Mouse (Mus musculus) kidney, postnatal 4 days (tissue): Measurements from ENCODE around the gene Mapt.
"Not testable (repeated sequence)": the region's sequence is repeated elsewhere in the genome, so short reads cannot be mapped to it uniquely, and the experiment has no call there.

ENCODE experiments used
- DNase-seq, 2 experiments: peaks; one replicate each; pipeline ENCODE4 v3.0.0; 2021; ENCODE audit warnings: mixed read lengths in 2 of 2

The Mapt gene

DNA sequence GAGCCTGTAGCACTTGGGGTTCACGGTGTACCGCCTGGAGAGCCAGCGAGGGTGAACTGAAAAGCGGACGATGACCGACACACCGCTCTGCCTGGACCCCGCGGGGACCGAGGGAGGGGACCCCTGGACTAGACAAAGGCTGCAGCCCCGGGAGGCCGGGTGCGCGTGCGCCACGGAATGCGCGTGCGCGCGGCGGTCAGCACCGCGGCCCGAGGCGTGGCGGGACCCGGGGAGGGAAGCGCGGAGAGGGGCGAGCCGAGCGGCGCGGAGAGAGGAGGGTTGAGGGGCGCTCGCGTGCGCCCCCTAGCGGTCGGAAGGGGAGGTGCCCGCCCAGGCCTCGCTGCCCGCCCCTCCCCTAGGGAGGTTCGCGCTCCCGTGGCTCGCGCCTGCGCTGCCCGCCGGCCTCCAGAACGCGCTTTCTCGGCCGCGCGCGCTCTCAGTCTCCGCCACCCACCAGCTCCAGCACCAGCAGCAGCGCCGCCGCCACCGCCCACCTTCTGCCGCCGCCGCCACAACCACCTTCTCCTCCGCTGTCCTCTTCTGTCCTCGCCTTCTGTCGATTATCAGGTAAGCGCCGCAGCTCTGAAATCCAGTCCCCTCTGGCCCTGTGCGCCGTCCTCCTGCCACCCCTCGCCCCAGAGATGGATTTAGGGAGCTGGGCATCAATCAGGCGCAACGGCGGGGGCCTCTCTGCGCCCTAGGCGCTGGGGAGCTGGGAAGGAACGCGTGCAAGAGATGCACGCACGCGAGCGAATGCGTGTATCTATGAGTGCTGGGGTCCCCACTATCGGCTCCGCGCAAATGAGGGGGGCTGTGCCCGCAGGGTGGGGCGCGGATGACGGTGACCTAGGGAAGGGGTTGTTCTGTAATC lies at the start of gene Mapt:
Mapt (plus strand) TSS at position 350 of the 871 bp plus-strand sequence.
- peak; percentile 87 to 92 for DNase-seq

DNA sequence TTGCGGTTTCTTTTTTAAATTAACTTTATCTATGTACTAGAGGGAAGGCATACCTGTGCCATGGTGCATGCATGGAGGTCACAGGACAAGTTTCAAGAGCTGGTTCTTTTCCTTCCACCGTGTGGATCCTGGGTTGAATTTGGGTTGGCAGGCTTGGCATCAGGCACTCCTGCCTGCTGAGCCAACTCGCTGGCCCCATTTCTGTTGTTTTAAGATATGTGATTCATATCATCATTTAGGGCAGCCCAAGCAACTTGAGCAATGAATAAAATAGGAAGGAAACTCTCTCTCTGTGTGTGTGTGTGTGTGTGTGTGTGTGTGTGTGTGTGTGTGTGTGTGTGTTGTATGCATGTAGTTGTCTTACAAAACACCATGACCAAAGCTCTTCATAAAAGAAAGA lies 49.0 kb upstream of the Mapt start:
- no peak for DNase-seq

DNA sequence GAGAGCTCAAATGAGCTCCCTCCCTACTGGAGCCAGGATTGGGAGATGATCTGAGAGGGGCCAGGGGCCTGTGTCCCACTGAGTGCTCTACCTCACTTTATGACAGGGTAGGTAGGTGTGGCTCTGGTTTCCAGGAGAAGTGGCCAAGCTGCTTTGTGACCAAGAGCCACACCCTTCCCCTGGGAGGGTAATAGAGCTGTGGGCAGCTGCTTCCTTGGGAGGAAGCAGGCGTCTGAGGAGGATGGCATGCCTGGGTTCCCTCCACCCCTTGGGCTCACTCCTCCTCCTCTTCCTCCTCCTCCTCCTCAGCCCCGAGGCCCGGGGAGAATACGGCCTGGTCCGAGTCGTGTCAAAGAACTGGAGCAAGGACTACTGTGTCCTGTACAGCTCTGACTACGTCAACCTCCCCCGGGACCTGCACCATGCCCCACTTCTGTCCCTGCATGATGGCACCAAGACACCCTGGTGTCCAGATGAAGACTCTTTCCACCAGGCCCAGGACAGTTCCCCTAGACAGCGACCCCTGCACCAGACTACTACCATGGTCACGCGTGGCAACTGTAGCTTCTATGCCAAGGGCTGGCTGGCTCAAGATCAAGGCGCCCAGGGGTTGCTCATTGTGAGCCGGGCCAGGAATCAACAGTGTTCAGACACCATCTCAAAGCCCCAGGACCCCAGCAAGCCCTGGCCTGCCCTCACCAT lies 44.9 kb upstream of the Mapt start, which contains the start of gene Sppl2c:
Sppl2c (plus strand) TSS at position 193 of the 702 bp plus-strand sequence.
- DNase-seq = no peak

DNA sequence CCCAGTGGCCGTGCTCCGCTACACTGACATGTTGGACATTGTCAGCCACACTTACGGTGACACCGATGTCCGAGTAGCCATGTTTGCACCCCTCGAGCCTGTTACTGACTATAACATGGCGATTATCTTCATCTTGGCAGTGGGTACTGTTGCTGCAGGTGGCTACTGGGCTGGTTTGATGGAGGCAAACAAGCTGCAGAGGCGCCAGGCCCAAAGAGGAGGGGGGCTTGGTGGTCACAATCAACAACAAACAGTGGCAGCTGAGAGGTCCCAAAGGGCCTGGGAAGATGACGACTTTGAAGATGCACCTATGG lies 44.4 kb upstream of the Mapt start:
- no peak for DNase-seq

DNA sequence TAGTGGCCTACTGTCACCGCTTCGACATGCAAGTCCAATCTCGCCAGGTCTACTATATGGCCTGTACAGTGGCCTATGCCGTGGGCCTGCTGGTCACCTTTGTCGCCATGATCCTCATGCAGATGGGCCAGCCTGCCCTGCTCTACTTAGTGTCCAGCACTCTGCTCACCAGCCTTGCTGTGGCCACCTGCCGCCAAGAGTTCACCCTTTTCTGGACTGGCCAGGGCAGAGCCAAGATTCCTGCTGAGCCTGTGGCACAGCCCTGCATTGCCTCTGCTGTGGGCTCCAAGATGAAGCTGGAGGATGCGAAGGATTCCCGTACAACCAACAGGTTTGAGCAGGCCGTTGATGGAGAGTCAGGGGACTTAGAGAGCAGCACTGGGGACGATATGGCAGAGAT lies 43.4 kb upstream of the Mapt start:
- no peak for DNase-seq

DNA sequence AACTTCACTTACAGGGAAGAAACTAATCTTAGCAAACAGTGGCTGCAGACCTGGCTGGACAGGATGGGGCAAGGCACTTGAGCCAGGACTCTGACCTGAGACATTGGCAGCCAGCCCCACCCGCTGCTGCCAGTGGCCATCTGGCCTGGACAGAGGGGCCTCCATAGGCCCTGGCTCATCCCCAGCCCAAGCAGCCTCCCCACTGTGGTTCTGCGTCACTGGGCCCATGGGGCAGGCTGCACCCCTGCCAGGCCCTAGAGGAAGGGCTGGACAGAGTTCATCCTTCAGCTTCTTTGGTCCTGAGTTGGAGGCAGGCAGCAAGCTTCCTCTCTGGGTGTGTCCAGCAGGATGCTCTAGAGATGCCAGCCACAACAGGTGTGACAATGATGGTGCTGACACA lies 41.2 kb upstream of the Mapt start:
- no peak for DNase-seq

DNA sequence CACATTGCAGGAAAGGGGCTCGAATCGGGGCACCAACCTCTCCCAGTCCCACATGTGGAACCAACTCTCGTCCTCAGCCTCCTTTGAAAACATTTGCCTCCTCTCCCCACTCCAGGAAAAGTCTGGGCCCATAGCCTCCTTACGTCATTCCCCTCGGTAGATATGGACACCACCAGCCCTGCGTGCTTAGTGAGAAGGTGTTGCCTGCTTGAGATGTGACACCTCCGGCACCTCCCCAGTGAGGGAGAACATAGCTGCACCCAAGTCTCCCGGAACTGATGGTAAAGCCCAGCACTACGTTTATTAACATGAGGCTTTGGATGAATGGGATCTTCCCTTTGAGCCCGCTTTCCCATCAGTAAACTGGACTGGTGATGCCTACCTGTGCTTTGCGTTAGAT lies 35.8 kb upstream of the Mapt start:
- DNase-seq = no peak

DNA sequence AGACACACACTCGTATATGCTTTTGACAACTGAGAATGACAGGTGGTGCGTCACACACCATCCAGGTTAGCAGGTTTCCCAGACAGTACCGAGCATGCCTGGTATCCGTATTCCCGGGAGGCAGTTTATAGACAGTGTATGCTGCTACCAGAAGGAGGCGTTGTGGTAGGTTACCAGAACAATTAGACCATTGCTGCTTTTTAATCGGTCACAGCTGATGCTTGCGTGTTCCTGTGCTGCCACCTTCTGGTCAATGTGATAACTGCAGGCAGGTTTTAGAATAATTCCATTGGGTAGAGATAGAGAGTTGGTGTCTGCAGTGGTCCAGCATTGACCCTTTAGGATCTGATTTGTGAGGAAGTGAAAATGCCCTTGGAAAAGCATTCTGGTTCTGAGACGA lies 35.4 kb upstream of the Mapt start:
- DNase-seq = peak; percentile 87 to 89

DNA sequence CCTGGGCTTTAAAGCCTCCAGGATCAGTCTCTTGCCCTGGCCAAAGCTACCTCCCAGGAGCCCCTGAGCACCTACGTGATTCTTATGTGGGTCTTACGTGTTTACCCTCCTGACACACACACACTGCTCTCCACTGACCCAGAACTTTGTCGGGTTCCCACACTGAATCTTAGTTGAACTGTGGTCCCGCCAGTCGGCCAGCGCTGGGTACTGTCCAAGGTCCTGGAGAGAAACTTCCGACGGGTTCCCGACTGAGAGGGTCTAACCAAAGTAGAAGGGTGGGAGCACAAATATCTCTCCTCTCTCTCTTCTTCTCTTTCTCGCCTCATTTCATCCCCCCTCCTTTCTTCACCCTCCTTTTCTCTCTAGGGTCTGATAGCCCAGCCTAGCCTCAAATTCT lies 33.3 kb upstream of the Mapt start:
- DNase-seq = peak; percentile 85 to 86

DNA sequence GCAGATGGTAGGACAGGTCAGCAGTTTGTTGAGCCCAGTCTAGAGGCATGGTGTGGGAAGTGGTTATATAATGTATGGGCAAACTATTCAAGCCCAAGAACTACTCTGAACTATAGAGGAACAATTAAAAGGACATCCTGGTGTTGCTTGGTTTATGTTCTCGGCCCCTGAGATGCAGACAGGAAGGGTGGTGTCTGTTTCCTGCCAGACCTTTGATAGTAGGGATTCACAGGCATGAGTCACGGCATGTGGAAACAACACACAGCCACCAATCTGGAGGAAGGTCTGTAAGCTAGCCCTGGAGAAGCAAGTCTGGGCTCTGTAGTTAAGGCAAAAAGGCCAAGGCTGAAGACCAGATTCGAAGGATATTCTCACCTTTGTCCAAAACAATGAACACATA lies 27.9 kb upstream of the Mapt start:
- DNase-seq = no peak

DNA sequence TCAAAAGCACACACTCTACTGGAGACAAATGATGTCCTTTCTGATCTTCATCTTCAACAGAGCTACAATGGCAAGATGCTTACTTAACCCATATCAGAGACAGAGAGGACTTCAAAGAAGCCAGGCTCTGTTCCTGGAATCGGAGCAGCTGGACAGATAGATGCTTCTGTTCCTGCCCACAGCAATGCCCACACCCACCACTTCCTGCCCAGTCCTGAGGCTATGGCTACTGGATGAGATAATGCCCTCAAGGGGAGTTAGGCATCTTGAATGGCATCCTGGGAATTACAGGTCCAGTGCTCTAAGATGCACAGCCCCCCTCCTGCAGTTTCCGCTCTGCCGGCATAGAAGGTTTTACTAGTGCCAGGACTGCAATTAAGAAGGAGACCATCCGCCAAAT lies 24.6 kb upstream of the Mapt start:
- no peak for DNase-seq

DNA sequence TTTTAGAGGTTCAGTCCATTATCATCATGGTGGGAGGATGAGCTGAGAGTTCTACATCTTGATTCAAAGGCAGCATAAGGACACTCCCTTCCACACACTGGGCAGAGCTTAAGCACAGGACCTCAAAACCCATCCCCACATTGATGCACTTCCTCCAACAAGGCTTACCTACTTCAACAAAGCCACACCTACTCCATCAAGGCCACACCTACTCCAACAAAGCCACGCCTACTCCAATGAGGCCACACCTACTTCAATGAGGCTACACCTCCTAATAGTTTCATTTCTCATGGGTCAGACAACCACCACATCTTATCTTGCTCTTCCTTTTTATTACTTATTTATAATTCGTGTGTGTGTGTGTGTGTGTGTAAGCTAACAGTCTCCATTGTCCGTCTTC lies 22.1 kb upstream of the Mapt start:
- DNase-seq = no peak

DNA sequence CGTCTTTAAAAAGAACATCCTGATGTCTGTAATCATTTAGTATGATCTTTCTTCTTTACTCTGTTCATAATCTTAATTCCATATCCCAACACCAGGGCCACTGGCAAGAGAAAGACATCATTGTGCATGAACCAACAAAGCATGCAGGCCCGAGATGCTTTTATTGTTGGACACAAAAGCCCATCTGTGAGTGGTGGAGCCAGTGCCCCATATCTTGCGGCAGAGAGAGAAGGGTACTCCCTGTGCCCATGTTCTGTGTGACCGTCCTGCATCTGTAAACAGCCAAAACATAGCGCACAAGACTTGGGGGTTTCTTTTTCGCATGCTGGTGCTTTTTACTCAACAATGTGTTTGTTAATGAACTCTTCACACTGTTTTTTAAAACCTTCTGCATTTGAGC lies 19.9 kb upstream of the Mapt start:
- DNase-seq = no peak

DNA sequence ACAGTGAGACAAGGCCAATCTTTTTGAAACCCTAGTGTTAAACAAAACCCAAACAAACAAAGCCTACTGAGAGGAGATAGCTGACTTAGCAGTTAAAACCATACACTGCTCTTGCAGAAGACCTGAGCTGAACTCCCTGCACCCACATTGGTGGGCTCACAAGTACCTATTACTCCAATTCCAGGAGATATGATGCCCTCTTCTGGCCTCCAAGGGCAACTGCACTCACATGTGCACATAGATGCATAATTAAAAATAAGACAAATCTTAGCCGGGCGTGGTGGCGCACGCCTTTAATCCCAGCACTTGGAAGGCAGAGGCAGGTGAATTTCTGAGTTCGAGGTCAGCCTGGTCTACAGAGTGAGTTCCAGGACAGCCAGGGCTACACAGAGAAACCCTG lies 17.1 kb upstream of the Mapt start:
- not testable (repeated sequence) for DNase-seq

DNA sequence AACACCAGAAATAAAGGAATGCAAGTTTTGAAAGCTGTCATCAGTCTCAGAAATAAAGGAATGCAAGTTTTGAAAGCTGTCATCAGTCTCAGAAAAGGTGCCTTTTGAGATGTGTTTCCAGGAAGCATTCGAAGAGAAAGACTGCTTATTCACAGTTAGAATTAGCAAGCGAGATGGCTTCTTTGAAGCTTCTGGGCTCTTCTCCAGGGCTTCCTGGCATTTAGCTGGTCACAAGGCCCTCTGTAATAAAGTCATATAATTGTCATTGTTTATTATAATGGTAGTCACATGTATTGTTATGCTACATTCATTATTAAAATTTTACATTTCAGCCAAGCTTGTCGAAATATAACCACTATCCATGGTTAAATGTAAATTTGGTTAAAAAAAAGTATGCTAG lies 13.1 kb upstream of the Mapt start:
- DNase-seq = no peak

DNA sequence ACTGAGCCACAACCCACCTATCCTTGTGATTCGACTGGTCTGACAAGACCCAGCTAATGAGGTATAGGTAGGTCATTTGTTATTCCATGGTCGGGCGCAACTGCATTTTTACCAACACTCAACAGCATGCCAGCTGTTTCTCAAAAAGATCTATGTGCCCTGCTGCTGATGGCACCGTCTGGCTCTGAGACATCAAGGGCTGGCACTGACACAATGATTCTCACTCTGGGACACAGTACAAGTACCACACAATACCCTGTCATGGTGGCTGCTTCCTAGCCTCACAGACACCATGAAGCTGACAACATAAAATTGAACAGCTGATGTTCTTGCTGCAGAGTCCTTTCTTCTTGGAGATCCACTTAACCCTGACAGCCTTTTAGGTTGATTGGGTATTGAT lies 10.9 kb upstream of the Mapt start:
- DNase-seq = no peak

DNA sequence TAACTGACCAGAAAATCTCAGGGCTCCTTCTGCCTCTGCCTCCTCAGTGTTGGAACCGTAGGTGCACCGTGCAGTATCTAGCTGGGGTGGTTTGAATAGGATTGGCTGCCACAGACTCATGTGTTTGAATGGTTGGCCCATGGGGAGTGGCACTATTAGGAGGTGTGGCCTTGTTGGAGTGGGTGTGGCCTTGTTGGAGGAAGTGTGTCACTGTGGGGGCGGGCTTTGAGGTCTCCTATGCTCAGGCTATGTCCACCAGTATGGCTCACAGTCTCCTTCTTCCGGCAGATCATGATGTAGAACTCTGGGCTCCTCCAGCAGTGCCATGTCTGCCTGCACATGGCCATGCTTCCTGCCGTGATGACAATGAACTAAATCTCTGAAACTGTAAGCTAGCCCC lies 9.4 kb upstream of the Mapt start:
- no peak for DNase-seq

DNA sequence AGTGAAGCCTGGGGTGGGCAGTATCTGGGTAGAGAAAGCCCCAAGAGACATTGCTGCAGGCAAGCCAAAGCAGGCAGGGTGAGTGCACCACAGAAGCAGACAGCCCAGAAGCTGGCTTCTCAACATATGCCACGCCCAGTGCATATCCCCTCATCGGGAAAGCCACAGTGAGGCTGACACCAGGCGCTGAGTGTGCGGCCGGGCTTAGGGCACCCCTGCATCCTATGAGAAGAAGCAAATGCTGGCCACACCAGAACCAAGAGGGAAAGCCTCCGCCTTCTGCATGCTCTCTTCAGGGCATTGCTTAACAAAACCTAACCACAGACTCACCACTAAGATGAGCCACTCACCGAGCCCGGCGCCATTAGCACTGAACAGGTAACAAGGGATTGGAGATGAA lies 7.9 kb upstream of the Mapt start:
- no peak for DNase-seq

DNA sequence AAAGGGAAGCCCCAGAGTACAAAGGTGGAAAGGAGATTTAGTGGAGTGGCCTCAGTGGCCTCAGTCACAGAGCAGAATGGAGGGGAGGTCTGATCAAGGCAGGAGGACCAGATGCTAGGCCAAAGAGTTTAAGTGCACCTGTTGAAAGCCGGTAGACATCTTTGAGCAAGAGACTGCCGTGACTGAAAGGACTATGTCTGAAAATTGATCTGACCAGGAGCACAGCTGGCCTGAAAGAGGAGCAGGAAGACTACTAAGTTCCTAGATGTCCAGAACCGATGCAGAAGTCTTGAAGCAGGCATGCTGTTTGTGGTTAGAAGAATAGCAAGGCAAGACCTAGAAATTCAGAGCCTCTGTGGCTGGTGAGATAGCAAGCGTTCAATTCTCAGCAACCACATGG lies 1.8 kb upstream of the Mapt start:
- no peak for DNase-seq

DNA sequence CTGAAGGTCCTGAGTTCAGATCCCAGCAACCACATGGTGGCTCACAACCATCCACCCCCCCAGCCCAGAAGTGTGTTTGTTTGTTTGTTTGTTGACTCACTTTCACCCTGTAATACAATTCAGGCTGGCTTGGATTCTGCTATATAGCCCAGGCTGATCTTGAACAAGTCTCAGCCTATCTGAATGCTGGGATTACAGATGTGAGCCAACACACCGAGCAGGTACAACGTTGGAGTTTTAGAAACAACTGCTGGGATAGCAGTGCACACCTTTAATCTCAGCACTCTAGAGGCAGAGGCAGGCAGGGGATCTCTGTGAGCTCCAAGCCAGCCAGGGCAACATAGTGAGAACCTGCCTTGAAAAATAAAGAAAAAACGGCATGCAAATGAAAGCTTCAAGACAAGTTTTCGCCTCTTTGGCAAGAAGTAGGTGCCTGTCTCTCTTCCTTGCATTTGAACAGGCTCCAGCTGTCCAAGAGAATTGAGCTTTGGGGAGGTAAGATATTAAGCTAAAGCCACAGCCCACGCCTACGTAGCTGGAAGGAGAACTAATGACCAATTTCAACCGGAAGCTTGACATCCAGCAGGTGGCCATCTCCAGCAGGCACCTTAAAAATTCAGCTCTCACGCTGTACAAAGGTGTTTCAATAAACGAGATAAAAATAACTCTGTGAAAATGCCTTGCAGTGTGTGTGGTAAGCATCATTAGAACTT lies 968 bp upstream of the Mapt start:
- DNase-seq = peak; percentile 24 to 56

DNA sequence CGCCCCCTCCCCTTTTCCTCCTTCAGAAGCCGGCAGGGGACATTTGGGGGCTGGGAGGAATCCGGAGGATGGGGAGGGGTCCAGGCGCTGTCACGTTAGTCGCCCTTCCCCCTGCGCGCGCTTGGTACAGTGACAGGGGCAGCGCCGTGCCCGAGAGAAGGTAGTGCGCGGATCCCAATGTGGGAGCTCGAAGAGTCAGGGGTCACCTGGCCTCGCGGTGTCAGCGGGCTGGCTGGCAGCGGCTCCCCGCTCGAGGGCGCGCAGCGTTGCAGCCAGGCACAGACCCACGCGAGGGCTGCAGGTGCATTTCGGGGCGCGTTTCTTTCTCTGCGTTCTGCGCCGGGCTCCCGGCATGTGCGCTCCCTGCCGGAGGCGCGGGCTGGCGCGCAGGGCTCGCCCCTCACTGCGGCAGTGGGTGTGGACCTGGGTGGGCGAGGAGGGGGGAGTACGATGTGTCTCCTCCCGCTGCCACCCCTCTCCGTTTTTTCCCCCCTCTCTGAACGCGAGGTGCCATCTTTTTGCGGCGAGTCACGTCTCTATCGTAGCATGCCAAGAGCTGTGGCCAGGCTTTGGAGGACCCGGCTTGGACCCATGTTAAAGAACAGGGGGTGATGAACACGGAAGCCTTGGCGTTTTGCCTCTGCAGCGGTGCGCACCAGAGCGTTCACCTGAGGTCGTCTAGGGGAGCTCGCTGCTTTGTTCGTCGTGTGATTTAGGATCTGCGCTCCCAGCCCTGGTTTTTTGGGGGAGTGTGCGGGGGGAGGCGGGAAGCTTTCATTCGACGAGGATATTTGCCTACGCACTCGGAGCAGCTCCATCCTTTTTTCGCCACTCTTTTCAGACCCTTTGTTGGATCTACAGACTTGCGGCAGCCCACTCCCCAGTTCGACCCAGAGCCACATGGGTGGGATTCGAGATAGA lies 1.2 kb downstream of the Mapt start:
- peak; percentile 34 to 57 for DNase-seq

DNA sequence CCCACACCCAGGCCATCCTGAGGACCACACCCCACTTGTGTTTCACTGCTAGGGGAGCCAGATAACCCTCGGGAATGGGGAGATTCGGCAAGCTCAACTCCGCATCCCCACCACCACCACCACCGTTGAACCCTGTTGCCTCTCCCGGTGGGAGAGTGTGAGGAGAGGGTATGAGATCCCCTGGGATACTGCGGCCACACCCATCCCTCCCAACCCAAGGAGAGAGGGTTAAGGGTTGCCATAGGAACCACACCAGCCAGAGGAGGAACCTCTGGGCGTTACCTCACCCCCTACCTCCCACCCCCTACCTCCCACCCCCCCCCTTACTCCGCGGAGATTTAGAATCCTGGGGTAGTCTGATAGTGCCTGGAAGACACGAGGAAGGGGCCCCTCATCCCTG lies 1.9 kb downstream of the Mapt start:
- no peak for DNase-seq
